Mouse (Mus musculus): ENCODE measurements around the gene Slc25a47.

Slc25a47 gene

DNA sequence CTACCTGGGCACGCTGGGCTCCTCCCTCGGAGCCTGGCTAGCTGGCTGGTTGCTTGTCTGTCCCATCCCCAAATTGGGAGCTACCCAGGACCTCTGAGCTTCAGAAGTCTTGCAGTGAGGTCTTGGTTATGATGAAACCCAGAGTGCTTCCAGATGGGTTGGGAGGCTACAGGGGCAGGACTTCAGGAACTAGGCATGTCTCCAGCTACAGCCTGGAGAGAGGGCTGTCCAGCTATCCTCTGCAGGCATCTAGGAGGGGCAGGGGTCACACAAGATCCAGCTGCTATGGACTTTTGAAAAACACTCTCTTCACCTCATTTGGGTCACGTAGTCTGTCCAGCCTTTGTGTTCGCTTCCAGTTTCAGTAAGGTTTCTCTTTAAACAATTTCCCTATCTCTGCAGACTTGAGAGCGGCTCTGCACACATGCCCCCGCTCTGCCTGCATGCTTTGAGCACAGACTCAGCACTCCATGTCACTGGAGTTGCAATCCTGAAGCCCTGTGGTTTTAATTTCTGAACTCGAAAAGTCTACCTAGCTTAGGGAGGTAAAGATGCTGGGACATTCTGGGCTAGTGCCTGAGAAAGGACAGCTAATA, 21.8 kb downstream of the Slc25a47 start:
- DNase-seq (ENCODE audit: low spot score in 2 of 2) = peak in 1 of 2 experiments; percentile 39

- DNase-seq (ENCODE audit: low spot score in 2 of 2) = no peak
Observed at GRCm38 (mm10) chr12:108858486-108858885, 22.6 kb downstream of the Slc25a47 start.

- DNase-seq (ENCODE audit: low spot score in 2 of 2) = no peak
Observed at GRCm38 (mm10) chr12:108865007-108865494, 29.2 kb downstream of the Slc25a47 start.

- no peak for DNase-seq (ENCODE audit: low spot score in 2 of 2)
Observed at GRCm38 (mm10) chr12:108869575-108869974, 33.7 kb downstream of the Slc25a47 start.

DNA sequence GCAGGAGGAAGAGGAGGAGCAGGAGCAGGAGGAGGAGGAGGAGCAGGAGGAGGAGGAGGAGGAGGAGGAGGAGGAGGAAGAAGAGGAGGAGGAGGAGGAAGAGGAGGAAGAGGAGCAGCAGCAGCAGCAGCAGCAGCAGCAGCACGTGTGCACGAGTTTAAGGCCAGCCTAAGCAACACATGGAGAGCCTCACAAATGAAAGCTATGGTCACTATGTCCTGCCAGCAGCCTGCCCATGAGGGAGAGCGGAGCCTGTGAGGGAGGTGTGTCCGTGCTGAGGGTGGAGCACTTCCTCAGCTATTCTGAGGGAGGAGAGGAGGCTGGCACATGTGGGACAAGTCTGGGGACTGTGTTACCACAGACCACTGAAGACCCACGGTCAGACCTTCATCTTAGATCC, 37.3 kb downstream of the Slc25a47 start:
- no peak for DNase-seq (ENCODE audit: low spot score in 2 of 2)

- DNase-seq (ENCODE audit: low spot score in 2 of 2) = no peak
Observed at GRCm38 (mm10) chr12:108879138-108879537, 43.3 kb downstream of the Slc25a47 start.

- DNase-seq (ENCODE audit: low spot score in 2 of 2) = no peak
Observed at GRCm38 (mm10) chr12:108880606-108881005, 44.8 kb downstream of the Slc25a47 start.

DNA sequence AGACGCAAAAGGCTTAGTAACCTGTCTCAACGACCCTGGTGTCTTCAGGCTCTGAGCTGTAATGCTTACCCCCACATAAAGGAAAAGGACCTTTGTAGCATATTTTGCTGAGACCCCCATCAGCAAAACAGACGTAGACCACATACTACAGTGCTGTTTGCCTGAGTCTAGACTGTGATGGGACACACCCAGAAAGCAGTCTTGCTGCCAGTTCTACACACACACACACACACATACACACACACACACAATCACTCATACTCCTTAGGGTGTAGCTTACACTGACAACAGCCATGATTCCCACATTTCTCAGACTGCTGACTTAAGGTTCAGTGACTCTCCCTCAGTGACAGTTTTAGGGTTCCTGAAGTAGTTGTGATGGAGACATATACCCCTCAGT, 45.3 kb downstream of the Slc25a47 start:
- DNase-seq (ENCODE audit: low spot score in 2 of 2) = no peak

DNA sequence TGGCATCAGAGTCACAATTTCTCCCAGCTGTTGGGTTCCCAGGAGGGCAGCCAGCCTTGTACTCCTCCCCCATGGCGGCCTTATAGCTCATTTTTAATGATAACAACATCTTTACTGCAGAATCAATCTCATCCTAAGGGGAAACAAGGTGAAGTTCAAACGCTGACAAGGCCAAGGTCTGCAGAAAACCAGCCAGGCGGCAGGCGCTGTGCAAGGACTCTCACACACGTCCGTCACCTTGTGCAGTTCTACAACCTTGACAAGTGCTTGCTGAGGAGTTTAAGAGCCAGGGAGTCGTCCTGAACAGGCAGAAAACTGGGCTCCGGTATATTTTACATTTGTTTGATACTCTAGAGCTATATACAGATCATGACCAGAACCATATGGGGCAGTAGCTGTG, 46.9 kb downstream of the Slc25a47 start:
- no peak for DNase-seq (ENCODE audit: low spot score in 2 of 2)

DNA sequence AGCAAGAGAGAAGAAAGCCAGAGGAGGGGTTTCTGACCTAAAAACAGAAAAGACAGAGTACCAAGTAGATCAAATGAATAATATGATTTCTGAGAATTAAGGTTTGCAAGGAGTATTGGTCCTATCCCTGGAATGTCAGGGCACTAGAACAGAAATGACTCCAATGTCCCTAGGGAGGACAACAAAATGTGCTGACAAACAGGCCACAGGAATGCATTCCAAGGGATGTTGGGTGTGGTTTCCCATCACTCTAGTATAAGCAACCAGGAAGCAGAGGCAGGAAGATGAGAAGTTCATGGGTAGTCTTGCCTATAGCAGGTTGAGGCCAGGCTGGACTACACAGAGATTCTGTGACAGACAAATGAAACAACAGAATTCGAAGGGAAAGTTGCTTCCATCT, 50.1 kb downstream of the Slc25a47 start:
- DNase-seq (ENCODE audit: low spot score in 2 of 2) = no peak

- DNase-seq (ENCODE audit: low spot score in 2 of 2) = no peak
Observed at GRCm38 (mm10) chr12:108887077-108887476, 51.2 kb downstream of the Slc25a47 start.

DNA sequence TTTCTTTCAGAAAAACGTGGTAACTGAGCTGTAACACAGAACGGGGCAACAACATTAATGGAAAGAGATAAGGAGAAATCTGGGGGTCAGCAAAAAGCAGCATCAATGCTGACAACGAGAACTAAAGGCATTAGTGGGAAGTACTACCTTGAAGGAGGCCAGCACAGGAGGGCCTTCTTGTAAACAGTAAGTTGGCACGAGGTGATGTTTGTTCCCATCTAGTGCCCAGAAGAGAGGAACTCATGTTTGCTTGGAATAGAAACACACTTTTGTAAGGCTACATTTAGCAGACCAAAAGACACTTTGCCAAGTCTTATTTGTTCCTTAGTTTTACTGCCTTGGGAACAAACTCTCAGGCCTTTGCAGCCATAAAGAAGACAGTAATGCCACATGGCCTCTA, 52.8 kb downstream of the Slc25a47 start:
- no peak for DNase-seq (ENCODE audit: low spot score in 2 of 2)

DNA sequence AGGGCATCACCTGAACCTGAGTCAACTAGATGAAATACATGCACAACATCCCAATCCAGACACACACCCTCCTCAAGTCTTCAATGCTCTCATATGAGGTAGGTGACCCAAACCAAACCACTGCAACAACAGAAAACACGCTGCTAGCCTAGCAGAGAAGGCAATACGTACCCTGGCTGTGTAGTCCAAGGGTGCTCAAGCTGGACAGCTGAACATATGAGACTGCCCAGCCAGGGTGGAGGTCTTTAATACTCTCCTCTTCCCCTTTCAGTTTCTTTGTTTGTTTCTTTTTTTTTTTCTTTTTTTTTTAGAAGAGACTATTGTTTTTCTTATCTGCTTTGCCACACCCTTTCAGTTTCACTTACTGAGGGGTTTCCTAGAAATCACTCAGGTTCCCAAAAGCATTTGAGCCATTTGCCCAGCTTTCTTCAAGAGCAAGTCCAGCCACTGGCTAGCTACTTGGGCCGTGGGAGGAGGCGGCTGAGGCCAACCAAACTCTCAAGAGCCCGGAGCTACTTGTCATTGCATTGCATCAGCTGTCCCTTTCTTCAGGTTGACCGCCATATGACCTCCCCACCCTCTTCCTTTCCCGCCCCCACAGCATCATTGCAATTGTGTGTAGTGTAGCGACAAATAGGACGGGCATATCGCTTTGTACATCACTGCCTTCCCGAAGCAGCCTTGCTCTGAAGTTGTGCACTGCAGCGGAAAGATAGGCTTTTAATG, 57.3 kb downstream of the Slc25a47 start, which contains the start of gene Wdr25:
Gene Wdr25 (plus strand): TSS at position 643 of the 726 bp plus-strand sequence.
- no peak for DNase-seq (ENCODE audit: low spot score in 2 of 2)

GRCm38 (mm10) chr12:108893715-108894431, 58.0 kb downstream of the Slc25a47 start, which contains the start of gene Wars:
Wars (minus strand) TSS chr12:108894174.
- peak; percentile 88 to 95 for DNase-seq (ENCODE audit: low spot score in 2 of 2)

- DNase-seq (ENCODE audit: low spot score in 2 of 2) = no peak
Observed at GRCm38 (mm10) chr12:108894432-108894816, 58.6 kb downstream of the Slc25a47 start.

DNA sequence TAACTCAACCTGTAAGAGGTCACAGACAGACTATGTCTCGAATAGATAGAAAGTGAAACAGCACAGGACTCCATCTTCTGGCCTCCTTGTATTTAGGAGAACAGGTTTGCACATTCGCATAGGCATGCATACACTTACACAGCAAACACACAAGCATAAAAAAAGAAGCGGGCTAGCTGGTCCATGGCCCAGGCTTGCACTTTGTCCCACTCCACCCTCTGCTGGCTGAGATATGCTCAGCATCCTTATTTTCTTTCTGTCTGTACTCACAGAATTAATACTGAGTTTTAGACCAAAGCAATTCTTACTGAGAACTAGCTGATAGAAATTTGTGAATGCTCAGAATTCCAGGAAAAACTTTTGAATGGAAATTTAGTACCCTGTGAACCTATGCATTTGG, 60.2 kb downstream of the Slc25a47 start:
- no peak for DNase-seq (ENCODE audit: low spot score in 2 of 2)

- no peak for DNase-seq (ENCODE audit: low spot score in 2 of 2)
Observed at GRCm38 (mm10) chr12:108901346-108901745, 65.5 kb downstream of the Slc25a47 start.

GRCm38 (mm10) chr12:108902940-108903339, 67.1 kb downstream of the Slc25a47 start:
- peak in 1 of 2 experiments; percentile 44 for DNase-seq (ENCODE audit: low spot score in 2 of 2)

GRCm38 (mm10) chr12:108903600-108904275, 67.9 kb downstream of the Slc25a47 start:
- DNase-seq (ENCODE audit: low spot score in 2 of 2) = peak; percentile 39 to 44

- DNase-seq (ENCODE audit: low spot score in 2 of 2) = no peak
Observed at GRCm38 (mm10) chr12:108904276-108904653, 68.4 kb downstream of the Slc25a47 start.

DNA sequence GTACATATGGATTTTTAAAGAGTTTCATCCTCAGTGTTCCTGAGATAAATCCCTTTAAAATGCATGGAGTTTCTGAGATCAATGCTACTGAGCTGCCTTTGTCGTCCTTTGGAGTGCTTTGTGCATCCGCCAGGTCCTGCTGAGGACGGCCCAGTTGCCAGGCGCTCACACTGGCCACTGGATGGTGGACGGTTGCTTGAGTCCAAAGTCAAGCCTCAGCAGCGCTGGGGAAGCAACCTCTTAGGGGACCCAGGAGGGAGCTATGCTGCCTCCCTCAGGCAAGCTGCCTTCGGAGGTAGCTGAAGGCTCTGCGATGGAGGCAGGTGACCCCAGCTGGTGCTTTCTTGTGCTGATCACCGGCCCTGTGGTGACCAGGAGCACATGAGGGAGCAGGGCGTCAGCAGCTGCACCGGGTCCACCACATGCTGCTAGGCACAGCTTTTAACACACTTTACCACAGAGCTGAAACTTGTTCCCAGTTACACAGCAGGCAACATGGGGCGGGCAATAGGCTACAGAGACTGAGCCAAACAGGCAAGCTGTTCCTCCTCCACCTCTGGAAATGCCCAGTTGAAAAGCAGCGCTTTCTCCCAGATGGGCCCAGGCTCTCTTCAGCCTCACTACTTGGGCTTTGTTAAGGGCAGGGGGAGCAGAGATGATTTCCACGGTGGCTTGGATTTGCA, 69.9 kb downstream of the Slc25a47 start:
- no peak for DNase-seq (ENCODE audit: low spot score in 2 of 2)
